8 mouse cellular contexts compared by ENCODE assay signal in the genomic region with DNA sequence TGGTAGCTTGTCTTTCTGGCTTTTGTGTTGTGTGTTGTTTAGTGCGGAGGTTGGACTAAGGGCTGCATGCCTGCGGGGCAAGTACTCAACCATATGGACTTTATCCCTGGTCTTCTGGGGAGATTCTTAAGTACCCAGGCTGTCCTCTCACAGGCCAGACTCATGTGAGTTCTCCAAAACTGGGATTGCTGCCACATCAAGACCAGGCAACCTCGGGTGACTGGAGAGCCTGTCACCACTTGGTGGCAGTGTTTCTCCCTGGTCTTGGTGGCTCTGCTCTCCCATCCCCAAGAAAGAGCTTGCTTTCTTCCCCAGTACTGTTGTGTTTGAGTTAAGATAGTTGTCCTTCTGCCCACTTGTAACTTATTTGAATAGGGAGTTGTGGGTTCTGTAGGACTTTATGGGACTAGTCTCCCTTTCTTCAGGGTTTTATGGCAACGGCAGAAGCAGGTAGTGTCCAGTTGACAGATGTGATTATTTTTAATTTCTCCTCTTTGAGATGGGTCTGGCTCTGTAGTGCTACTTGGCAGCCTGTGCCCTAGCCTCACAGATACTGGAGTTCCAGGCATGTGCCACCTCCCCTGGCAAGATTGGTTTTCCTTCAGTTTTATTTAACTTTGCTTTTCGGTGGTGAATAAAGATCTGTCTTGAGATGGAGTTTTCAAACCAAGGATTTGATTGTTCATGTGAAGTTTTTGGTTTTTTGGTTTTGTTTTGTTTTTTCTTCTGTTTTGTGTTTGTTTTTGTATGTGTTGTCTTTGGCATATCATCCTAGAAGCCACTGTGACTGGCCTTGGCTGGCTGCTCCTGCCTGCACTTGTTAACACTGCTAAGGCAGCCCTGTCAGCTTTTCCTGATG.
A peak's percentile ranks its signal among the peaks of the same experiment; 100 is the strongest.
DNase-seq lines count a peak whose midpoint lies in the region; ATAC-seq and TF ChIP-seq lines count a peak whose summit lies in the region.

No protein-coding gene starts in this region.

- no peak for TF ChIP-seq POLR2A in CH12.LX (IDR thresholded peaks at IDR 0.05; ENCODE audit: low read depth, low read length)

- H3K9ac ChIP-seq in CH12.LX (ENCODE audit: insufficient read depth, low read depth) = no peak overlapping the region
- H3K9ac ChIP-seq in heart, embryonic 16.5 days (ENCODE audit: low read length) = peak overlapping the region; percentile 7; the same call in 1 of the 2 replicates
- no peak overlapping the region for H3K9ac ChIP-seq in liver, embryonic 13.5 days
- H3K9ac ChIP-seq in neural tube, embryonic 11.5 days (ENCODE audit: low read length) = no peak overlapping the region
- H3K9ac ChIP-seq in stomach, embryonic 16.5 days (ENCODE audit: low read length) = 0 out of 2 replicates have a peak overlapping the region, but pooled peaks have one; percentile 28

- TF ChIP-seq CTCF in CH12.LX (conservative IDR thresholded peaks at IDR 0.05 in 1 of 2, IDR thresholded peaks at IDR 0.05 in 1 of 2; ENCODE audit: low read depth in 2 of 2, low read length in 2 of 2) = peak; percentile 52 to 76

- peak; percentile 64 for TF ChIP-seq RAD21 in CH12.LX (IDR thresholded peaks at IDR 0.05; ENCODE audit: low read depth, low read length)

- DNase-seq in CH12.LX (ENCODE audit: extremely low read depth) = peak; percentile 49
- peak; percentile 54 for DNase-seq in brain, embryonic 18.5 days (ENCODE audit: low read depth, low spot score)
- peak; percentile 61 for DNase-seq in forebrain, embryonic 10.5 days (ENCODE audit: extremely low spot score, low spot score)
- DNase-seq in kidney, postnatal 14 days = peak; percentile 94
- DNase-seq in liver, embryonic 13.5 days = no peak
- peak; percentile 77 for DNase-seq in neural tube, embryonic 11.5 days (ENCODE audit: low spot score)

- no peak overlapping the region for H3K27ac ChIP-seq in CH12.LX (ENCODE audit: insufficient read depth, low read depth)
- peak overlapping the region; percentile 48; the same call in 1 of the 2 replicates for H3K27ac ChIP-seq in forebrain, embryonic 10.5 days
- H3K27ac ChIP-seq in heart, embryonic 16.5 days (ENCODE audit: low read length) = peak overlapping the region; percentile 38; the same call in 1 of the 2 replicates
- H3K27ac ChIP-seq in liver, embryonic 13.5 days = no peak overlapping the region
- no peak overlapping the region for H3K27ac ChIP-seq in neural tube, embryonic 11.5 days (ENCODE audit: low read depth, low read length)
- H3K27ac ChIP-seq in stomach, embryonic 16.5 days (ENCODE audit: low read length) = peak overlapping the region; percentile 78

- no peaks in the 10 kb centered on the region for H3K9me3 ChIP-seq in CH12.LX (replicated peaks; ENCODE audit: low read length)
- no peaks in the 10 kb centered on the region for H3K9me3 ChIP-seq in forebrain, embryonic 10.5 days
- H3K9me3 ChIP-seq in heart, embryonic 16.5 days (replicated peaks; ENCODE audit: control insufficient read depth, low read length) = no peaks in the 10 kb centered on the region
- H3K9me3 ChIP-seq in liver, embryonic 13.5 days (replicated peaks) = no peaks in the 10 kb centered on the region
- H3K9me3 ChIP-seq in neural tube, embryonic 11.5 days (ENCODE audit: control insufficient read depth, low read length) = no peaks in the 10 kb centered on the region
- no peaks in the 10 kb centered on the region for H3K9me3 ChIP-seq in stomach, embryonic 16.5 days (replicated peaks; ENCODE audit: control insufficient read depth, low read length)

- TF ChIP-seq EP300 in CH12.LX (IDR thresholded peaks at IDR 0.05; ENCODE audit: low read length) = no peak

- H3K4me3 ChIP-seq in CH12.LX (replicated peaks in 1 of 3; ENCODE audit: low read depth in 2 of 3, low read length in 2 of 3, poor library complexity in 1 of 3) = no peak overlapping the region
- H3K4me3 ChIP-seq in forebrain, embryonic 10.5 days = no peak overlapping the region
- H3K4me3 ChIP-seq in heart, embryonic 16.5 days (ENCODE audit: low read length) = no peak overlapping the region
- H3K4me3 ChIP-seq in liver, embryonic 13.5 days (replicated peaks) = no peak overlapping the region
- no peak overlapping the region for H3K4me3 ChIP-seq in neural tube, embryonic 11.5 days (ENCODE audit: low read depth, low read length)
- no peak overlapping the region for H3K4me3 ChIP-seq in stomach, embryonic 16.5 days (replicated peaks; ENCODE audit: low read length)

- dilution Hi-C loops in CH12.LX (cut with MboI; ENCODE audit: extremely low pct_ligation_motif_present, extremely low pct_unique_long_range_greater_than_20kb, low sequenced_read_pairs) = no loop called here

- H3K36me3 ChIP-seq in CH12.LX (replicated peaks in 1 of 2; ENCODE audit: control insufficient read depth in 1 of 2, insufficient read depth in 1 of 2, low read length in 1 of 2) = peaks cover 33 to 90% of the 10 kb centered on the region in 2 experiments
- H3K36me3 ChIP-seq in forebrain, embryonic 10.5 days (replicated peaks) = peaks cover 54% of the 10 kb centered on the region
- peaks cover 9% of the 10 kb centered on the region; the same call in 1 of the 2 replicates for H3K36me3 ChIP-seq in heart, embryonic 16.5 days (ENCODE audit: control insufficient read depth, insufficient read depth)
- H3K36me3 ChIP-seq in liver, embryonic 13.5 days = peaks cover 19% of the 10 kb centered on the region; the same call in 1 of the 2 replicates
- 0 out of 2 replicates have a peak, but pooled peaks cover 2% of the 10 kb centered on the region for H3K36me3 ChIP-seq in neural tube, embryonic 11.5 days (ENCODE audit: control insufficient read depth, insufficient read depth, low read length)
- 0 out of 2 replicates have a peak, but pooled peaks cover 5% of the 10 kb centered on the region for H3K36me3 ChIP-seq in stomach, embryonic 16.5 days (ENCODE audit: control insufficient read depth, insufficient read depth, low read length)

- no peaks in the 10 kb centered on the region for H3K27me3 ChIP-seq in CH12.LX (replicated peaks)
- no peaks in the 10 kb centered on the region for H3K27me3 ChIP-seq in forebrain, embryonic 10.5 days (ENCODE audit: poor library complexity, severe bottlenecking)
- no peaks in the 10 kb centered on the region for H3K27me3 ChIP-seq in heart, embryonic 16.5 days (ENCODE audit: control insufficient read depth, insufficient read depth, low read length)
- no peaks in the 10 kb centered on the region for H3K27me3 ChIP-seq in liver, embryonic 13.5 days
- no peaks in the 10 kb centered on the region for H3K27me3 ChIP-seq in neural tube, embryonic 11.5 days (ENCODE audit: control insufficient read depth, insufficient read depth, low read length)
- no peaks in the 10 kb centered on the region for H3K27me3 ChIP-seq in stomach, embryonic 16.5 days (ENCODE audit: control insufficient read depth, insufficient read depth, low read length)

- H3K4me1 ChIP-seq in CH12.LX (ENCODE audit: control insufficient read depth in 1 of 2, insufficient read depth in 2 of 2) = peaks cover 0 to 3% of the 10 kb centered on the region in 2 experiments; a peak in 1 of 4 replicates
- H3K4me1 ChIP-seq in forebrain, embryonic 10.5 days = no peaks in the 10 kb centered on the region
- peaks cover 14% of the 10 kb centered on the region for H3K4me1 ChIP-seq in heart, embryonic 16.5 days (ENCODE audit: control insufficient read depth, insufficient read depth, low read length)
- H3K4me1 ChIP-seq in liver, embryonic 13.5 days (replicated peaks) = peaks cover 5% of the 10 kb centered on the region; the same call in 1 of the 2 replicates
- H3K4me1 ChIP-seq in neural tube, embryonic 11.5 days (ENCODE audit: control insufficient read depth, insufficient read depth, low read length) = no peaks in the 10 kb centered on the region
- peaks cover 32% of the 10 kb centered on the region for H3K4me1 ChIP-seq in stomach, embryonic 16.5 days (ENCODE audit: control insufficient read depth, insufficient read depth, low read length)

- in situ Hi-C loops in CH12.LX (cut with MboI; ENCODE audit: low pct_ligation_motif_present, low pct_unique_long_range_greater_than_20kb, low sequenced_read_pairs) = no loop called here

- H3K79me2 ChIP-seq in CH12.LX (replicated peaks; ENCODE audit: control insufficient read depth, extremely low read depth, insufficient read depth, poor library complexity, severe bottlenecking) = no peaks in the 10 kb centered on the region; the same call in 1 of the 2 replicates

- ATAC-seq in heart, embryonic 16.5 days (replicated peaks; ENCODE audit: extremely low read depth, insufficient read depth, low FRiP score) = peak; percentile 75
- 0 out of 2 replicates have a peak, but pooled peaks have one; percentile 34 for ATAC-seq in liver, embryonic 13.5 days (ENCODE audit: low read depth)
- ATAC-seq in neural tube, embryonic 11.5 days (ENCODE audit: insufficient read depth, low FRiP score, low TSS enrichment) = no peak
- peak; percentile 74 for ATAC-seq in stomach, embryonic 16.5 days (ENCODE audit: insufficient read depth, low FRiP score)

- no peak overlapping the region for H3K4me2 ChIP-seq in CH12.LX (ENCODE audit: insufficient read depth, low read depth, poor library complexity, severe bottlenecking)
- no peak overlapping the region for H3K4me2 ChIP-seq in heart, embryonic 16.5 days (ENCODE audit: low read depth, low read length)
- H3K4me2 ChIP-seq in liver, embryonic 13.5 days = no peak overlapping the region
- H3K4me2 ChIP-seq in neural tube, embryonic 11.5 days (ENCODE audit: low read depth) = no peak overlapping the region
- H3K4me2 ChIP-seq in stomach, embryonic 16.5 days (ENCODE audit: low read depth, low read length) = no peak overlapping the region

- 68% methylated on average over 5 of the region's 5 CpGs for WGBS in forebrain, embryonic 10.5 days
- WGBS in heart, embryonic 16.5 days = 52% methylated on average over 5 of the region's 5 CpGs
- 56% methylated on average over 5 of the region's 5 CpGs for WGBS in liver, embryonic 13.5 days (ENCODE audit: insufficient replicate concordance)
- WGBS in neural tube, embryonic 11.5 days = 66% methylated on average over 5 of the region's 5 CpGs
- WGBS in stomach, embryonic 16.5 days = 48% methylated on average over 5 of the region's 5 CpGs

TF ChIP-seq in CH12.LX, 34 proteins besides CTCF, POLR2A, EP300 and RAD21:
- TF ChIP-seq SMC3 (IDR thresholded peaks at IDR 0.05; ENCODE audit: low read depth, low read length) (peak; percentile 69), JUND (conservative IDR thresholded peaks at IDR 0.05; ENCODE audit: low read depth, low read length) (no peak)

Comparison
In these comparisons a context has a peak if more than half of its experiments do, and no peak if none do; other contexts are left out.
1. H3K27ac ChIP-seq: peak in forebrain, embryonic 10.5 days (single experiment), heart, embryonic 16.5 days (single experiment) and stomach, embryonic 16.5 days (single experiment); none in CH12.LX (single experiment), liver, embryonic 13.5 days (single experiment) and neural tube, embryonic 11.5 days (single experiment).
2. H3K9ac ChIP-seq: peak in heart, embryonic 16.5 days (single experiment) and stomach, embryonic 16.5 days (single experiment); none in CH12.LX (single experiment), liver, embryonic 13.5 days (single experiment) and neural tube, embryonic 11.5 days (single experiment).